Mouse (Mus musculus) testis, adult 2 months (tissue): ENCODE results near the gene C8g.

Source experiments
- CTCF ChIP-seq: fragments of 200-500 bp; IDR thresholded peaks from 2 replicates; pipeline ENCODE4 v1.5.1; 2012; ENCODE audit warnings: low read depth, mild to moderate bottlenecking, inconsistent platforms, low read length, moderate library complexity; ENCODE audit not compliant: control insufficient read depth, insufficient read depth, insufficient replicate concordance
- POLR2A ChIP-seq: fragments of 200-500 bp; IDR thresholded peaks from 2 replicates; pipeline ENCODE4 v1.6.1; 2012; ENCODE audit warnings: low read depth, mild to moderate bottlenecking, inconsistent platforms, low read length, moderate library complexity; ENCODE audit not compliant: control insufficient read depth

GRCm38 (mm10) chr2:25484901-25485647 is 16.4 kb downstream of the C8g start:
- TF ChIP-seq POLR2A (no peak), CTCF (no peak)
